Mouse (Mus musculus) ES-E14 (cell line): ENCODE measurements around the gene Daam1.

Experiments used
- CHD2 ChIP-seq: IDR thresholded peaks from 2 replicates; pipeline ENCODE4 v1.6.1; 2014; ENCODE audit warnings: mild to moderate bottlenecking, low read depth, low read length, inconsistent platforms
- HCFC1 ChIP-seq: IDR thresholded peaks from 2 replicates; pipeline ENCODE4 v1.6.1; 2012; ENCODE audit warnings: low read length, inconsistent platforms, borderline replicate concordance; ENCODE audit not compliant: insufficient read depth
- MAFK ChIP-seq: IDR thresholded peaks from 2 replicates; pipeline ENCODE4 v1.6.1; 2014; ENCODE audit warnings: mild to moderate bottlenecking, low read depth, low read length, inconsistent platforms; ENCODE audit not compliant: insufficient read depth
- ZC3H11A ChIP-seq: IDR thresholded peaks from 2 replicates; pipeline ENCODE4 v1.6.1; 2012; ENCODE audit warnings: low read depth, mild to moderate bottlenecking, inconsistent platforms, low read length, borderline replicate concordance
- ZNF384 ChIP-seq: IDR thresholded peaks from 2 replicates; pipeline ENCODE4 v1.6.1; 2012; ENCODE audit warnings: low read depth, low read length, inconsistent platforms

- no peak for TF ChIP-seq CHD2
- TF ChIP-seq ZC3H11A, result no peak
- no peak for TF ChIP-seq HCFC1
- TF ChIP-seq ZNF384, result no peak
- TF ChIP-seq MAFK, result no peak
Observed at GRCm38 (mm10) chr12:71938513-71938912, 107.6 kb downstream of the Daam1 start.
